Mouse (Mus musculus) retina, postnatal 7 days (tissue): ENCODE results near the gene Nrtn.
A peak's percentile ranks its signal among the peaks of the same experiment; 100 is the strongest.

Experiments used
- DNase-seq: peaks from one replicate; pipeline ENCODE4 v3.0.0-alpha.2; 2012; ENCODE audit warnings: low read depth, low spot score

The Nrtn gene

GRCm38 (mm10) chr17:56723419-56724161 is 33.7 kb downstream of the Nrtn start:
- DNase-seq = no peak

GRCm38 (mm10) chr17:56722441-56722840 is 34.9 kb downstream of the Nrtn start:
- no peak for DNase-seq

- DNase-seq = peak; percentile 97
Measured at GRCm38 (mm10) chr17:56717363-56718058, 39.8 kb downstream of the Nrtn start, which contains the start of the genes Ndufa11 and Vmac. Gene Ndufa11 (plus strand): TSS chr17:56717767. Gene Vmac (minus strand): TSS chr17:56718022.

GRCm38 (mm10) chr17:56716655-56717362 is 40.5 kb downstream of the Nrtn start:
- peak; percentile 99 for DNase-seq

- no peak for DNase-seq
Measured at GRCm38 (mm10) chr17:56715914-56716654, 41.2 kb downstream of the Nrtn start.

GRCm38 (mm10) chr17:56715360-56715759 is 42.0 kb downstream of the Nrtn start:
- no peak for DNase-seq

GRCm38 (mm10) chr17:56709708-56710107 is 47.6 kb downstream of the Nrtn start:
- DNase-seq = no peak

- DNase-seq = no peak
Measured at GRCm38 (mm10) chr17:56708692-56709091, 48.6 kb downstream of the Nrtn start.

- no peak for DNase-seq
Measured at GRCm38 (mm10) chr17:56706515-56706914, 50.8 kb downstream of the Nrtn start.

- DNase-seq = no peak
Measured at GRCm38 (mm10) chr17:56703038-56703437, 54.3 kb downstream of the Nrtn start.
